Mouse (Mus musculus) thymus, postnatal 25 days (tissue): ENCODE data around the gene Erv3.
A peak's percentile ranks its signal among the peaks of the same experiment; 100 is the strongest.

ENCODE experiments used
- DNase-seq: peaks from one replicate; pipeline ENCODE4 v3.0.0; 2022

Erv3 gene

GRCm38 (mm10) chr2:131859721-131860120, at the start of gene Erv3:
TSS of gene Erv3 (minus strand) at chr2:131859747.
- no peak for DNase-seq

- DNase-seq, result no peak
Observed at GRCm38 (mm10) chr2:131908906-131909305, 49.4 kb upstream of the Erv3 start.

GRCm38 (mm10) chr2:131908351-131908861, 48.9 kb upstream of the Erv3 start:
- DNase-seq, result no peak

- DNase-seq, result no peak
Observed at GRCm38 (mm10) chr2:131907311-131907710, 47.8 kb upstream of the Erv3 start.

- DNase-seq, result no peak
Observed at GRCm38 (mm10) chr2:131906846-131907245, 47.3 kb upstream of the Erv3 start.

- no peak for DNase-seq
Observed at GRCm38 (mm10) chr2:131906266-131906665, 46.7 kb upstream of the Erv3 start.

- no peak for DNase-seq
Observed at GRCm38 (mm10) chr2:131905776-131906175, 46.2 kb upstream of the Erv3 start.

GRCm38 (mm10) chr2:131905025-131905424, 45.5 kb upstream of the Erv3 start:
- DNase-seq, result no peak

GRCm38 (mm10) chr2:131902867-131903266, 43.3 kb upstream of the Erv3 start:
- DNase-seq, result no peak

- no peak for DNase-seq
Observed at GRCm38 (mm10) chr2:131902423-131902822, 42.9 kb upstream of the Erv3 start.

GRCm38 (mm10) chr2:131897336-131898109, 38.0 kb upstream of the Erv3 start:
- DNase-seq, result no peak

- DNase-seq, result no peak
Observed at GRCm38 (mm10) chr2:131896011-131896410, 36.5 kb upstream of the Erv3 start.

GRCm38 (mm10) chr2:131895106-131895505, 35.6 kb upstream of the Erv3 start:
- no peak for DNase-seq

- no peak for DNase-seq
Observed at GRCm38 (mm10) chr2:131892534-131892933, 33.0 kb upstream of the Erv3 start.

GRCm38 (mm10) chr2:131888233-131888632, 28.7 kb upstream of the Erv3 start:
- DNase-seq, result peak; percentile 29

- DNase-seq, result no peak
Observed at GRCm38 (mm10) chr2:131886503-131887160, 27.1 kb upstream of the Erv3 start.

- DNase-seq, result no peak
Observed at GRCm38 (mm10) chr2:131883136-131883535, 23.6 kb upstream of the Erv3 start.

GRCm38 (mm10) chr2:131881766-131882165, 22.2 kb upstream of the Erv3 start:
- DNase-seq, result no peak

GRCm38 (mm10) chr2:131876551-131877265, 17.2 kb upstream of the Erv3 start:
- DNase-seq, result no peak

GRCm38 (mm10) chr2:131873376-131873775, 13.8 kb upstream of the Erv3 start:
- DNase-seq, result no peak

GRCm38 (mm10) chr2:131868983-131869382, 9.4 kb upstream of the Erv3 start:
- no peak for DNase-seq

- no peak for DNase-seq
Observed at GRCm38 (mm10) chr2:131866676-131867075, 7.1 kb upstream of the Erv3 start.

- DNase-seq, result no peak
Observed at GRCm38 (mm10) chr2:131864262-131864796, 4.8 kb upstream of the Erv3 start.
